Mouse (Mus musculus): Measurements from ENCODE around the gene Efcab8.

The Efcab8 gene

DNA sequence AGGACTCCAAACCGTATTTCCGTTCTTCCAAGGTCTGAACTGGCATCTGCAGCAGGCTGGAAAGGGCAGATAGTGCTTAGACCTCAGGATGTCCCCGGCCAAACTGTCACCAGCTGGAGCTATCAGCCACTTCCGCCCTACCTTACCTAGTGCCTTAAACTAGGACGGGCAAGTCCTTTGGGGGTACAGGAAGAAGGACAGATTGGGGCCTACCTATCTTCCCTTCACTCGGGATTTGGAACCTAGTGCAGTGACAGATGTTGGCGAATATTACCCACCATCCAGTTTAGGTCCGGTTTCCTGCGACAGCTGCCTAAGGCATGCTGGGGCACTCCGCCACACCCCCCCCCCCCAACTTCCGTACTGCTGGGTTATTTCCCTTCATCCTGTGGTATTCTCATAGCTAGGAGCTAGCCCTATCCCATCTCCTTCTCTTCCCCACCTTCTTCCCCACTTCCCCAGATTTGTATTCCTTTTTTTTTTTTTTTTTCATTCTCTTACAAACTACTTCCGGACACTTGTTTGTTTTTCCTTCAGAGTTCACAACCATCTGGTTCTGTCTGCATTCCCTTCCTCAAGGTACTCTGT is at the start of gene Efcab8:
TSS of gene Efcab8 (plus strand) at position 538 of the 588 bp plus-strand sequence.
- DNase-seq (ENCODE audit: inconsistent age in 2 of 2, low spot score in 1 of 2): no peak

DNA sequence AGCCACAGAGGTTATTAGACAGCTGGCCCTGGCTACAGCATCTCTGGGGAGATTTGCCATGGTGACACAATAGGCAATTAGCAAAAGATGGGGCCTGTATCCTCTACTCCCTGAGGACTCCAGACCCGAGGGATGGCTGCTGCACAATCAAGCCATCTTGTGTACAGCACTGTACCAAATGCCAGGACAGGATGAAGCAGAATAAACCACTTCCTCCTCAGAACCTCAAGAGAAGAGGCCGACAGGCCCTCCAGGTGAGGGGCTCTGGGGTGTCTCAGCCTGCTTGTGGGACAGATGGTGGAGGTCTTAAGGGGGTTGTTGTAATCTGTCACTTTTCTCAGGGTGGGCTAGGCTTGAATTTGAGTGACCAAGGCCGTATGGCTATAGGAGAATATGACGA is 45.7 kb upstream of the Efcab8 start:
- DNase-seq (ENCODE audit: inconsistent age in 2 of 2, low spot score in 1 of 2): no peak

DNA sequence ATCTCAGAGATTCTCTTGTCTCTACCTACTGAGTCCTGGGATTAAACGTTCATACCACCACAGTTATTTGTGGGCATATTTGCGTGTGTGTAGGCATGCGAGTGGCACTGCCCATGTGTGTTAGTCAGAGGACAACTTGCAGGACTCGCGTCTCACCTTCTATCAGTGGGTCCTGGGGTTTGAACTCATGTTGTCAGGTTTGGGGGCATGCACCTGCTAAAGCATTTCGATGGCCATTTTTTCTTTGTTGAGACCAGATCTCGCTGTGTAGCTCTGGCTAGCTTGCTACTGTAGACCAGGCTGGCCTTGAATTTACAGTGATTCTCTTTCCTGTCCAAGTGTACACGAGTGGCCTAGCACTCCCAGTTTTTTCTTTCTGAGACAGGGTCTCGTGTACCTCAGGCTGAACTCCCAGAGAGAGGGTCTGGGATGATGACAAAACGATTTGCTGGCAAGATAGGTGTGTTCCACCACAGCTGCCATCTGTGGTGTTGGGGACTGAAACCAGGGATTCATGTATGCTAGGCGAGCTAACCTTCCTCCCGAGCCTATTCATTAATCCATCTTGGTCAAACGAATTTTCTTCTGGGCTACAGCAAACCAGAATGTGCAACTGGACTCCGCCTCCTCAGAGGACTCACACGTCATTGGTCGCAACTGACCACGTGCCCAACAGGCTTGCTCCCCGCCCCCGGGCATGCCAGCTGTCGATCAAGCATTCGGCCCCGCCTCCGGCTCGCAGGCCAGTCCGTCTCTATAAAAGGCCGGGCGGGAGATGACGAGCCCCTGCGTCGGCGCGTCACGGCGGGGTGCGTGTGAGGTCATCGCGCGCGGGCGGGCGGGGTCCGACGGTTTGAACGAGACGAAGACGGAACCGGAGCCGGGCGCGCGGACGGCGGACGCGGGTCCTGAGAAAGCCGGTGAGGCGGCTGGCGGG is 39.0 kb upstream of the Efcab8 start, which contains the start of gene Mapre1:
TSS of gene Mapre1 (plus strand) at position 775 of the 937 bp plus-strand sequence.
- peak; percentile 100 for DNase-seq (ENCODE audit: inconsistent age in 2 of 2, low spot score in 1 of 2)

DNA sequence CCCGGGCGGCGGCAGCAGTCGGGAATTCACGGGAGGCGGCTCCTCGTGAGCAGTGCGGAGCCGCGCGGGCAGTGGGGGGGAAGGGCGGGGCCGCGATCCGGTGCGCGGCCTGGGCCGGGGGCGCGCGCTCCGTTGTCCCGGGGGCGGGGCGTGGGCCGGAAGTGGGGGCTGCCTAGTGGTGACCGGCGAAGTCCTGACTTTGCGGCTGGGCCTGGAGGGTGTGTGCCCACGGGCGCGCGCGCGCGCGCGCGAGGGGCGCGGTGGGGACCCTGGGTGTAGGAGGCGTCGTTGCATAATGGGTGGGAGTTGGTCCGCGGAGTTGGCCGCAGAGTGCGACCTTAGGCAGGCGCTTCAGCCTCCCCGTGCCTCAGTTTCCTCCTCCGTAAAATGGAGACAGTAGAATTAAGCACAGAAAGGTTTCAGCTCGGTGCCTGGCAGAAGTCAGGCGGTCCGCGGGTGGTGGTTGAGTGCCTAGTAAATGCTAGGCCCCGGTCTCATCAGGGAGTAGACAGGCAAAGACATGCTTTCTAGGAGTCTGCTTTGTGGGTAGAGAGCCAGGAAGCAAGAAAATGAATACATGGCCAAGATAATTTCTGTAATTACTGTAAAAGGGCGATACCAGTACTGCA is 38.2 kb upstream of the Efcab8 start:
- DNase-seq (ENCODE audit: inconsistent age in 2 of 2, low spot score in 1 of 2): no peak

DNA sequence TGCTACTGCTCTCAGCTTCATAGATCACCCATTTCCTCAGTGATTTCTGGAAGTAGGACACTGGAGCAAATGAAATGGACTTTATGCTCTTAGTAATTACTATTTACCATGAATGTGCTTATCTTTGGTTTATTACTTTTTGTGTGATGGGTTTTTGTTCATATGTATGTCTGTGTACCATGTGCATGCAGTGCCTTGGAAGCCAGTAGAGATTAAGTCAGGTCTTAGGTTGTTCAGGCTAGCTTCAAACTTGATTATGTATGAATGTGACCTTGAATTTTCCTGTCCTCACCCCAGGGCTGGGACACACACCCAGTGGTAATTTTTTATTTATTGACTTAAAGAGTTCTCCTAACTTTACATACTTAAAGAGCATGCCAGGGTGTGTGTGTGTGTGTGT is 31.7 kb upstream of the Efcab8 start:
- no peak for DNase-seq (ENCODE audit: inconsistent age in 2 of 2, low spot score in 1 of 2)

DNA sequence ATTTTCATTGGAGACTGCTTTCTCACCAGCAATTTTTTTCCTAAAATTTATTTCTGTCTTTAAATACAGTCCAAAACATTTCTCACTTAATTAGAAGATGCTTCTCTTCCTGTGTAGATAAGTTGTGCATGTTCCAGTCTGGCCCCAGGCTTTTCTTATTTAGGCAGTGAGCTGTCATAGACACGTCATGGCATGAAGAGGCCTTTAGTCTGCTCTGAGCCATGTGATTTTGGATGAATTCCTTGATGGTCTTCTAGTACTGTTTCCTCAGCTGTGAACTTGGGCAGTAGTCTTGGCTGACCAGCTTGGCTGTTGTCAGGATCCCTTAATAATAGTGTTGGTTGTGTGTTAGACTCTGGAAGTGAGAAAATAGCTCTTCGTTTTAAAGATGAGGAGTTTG is 29.4 kb upstream of the Efcab8 start:
- DNase-seq (ENCODE audit: inconsistent age in 2 of 2, low spot score in 1 of 2): peak in 1 of 2 experiments; percentile 38

DNA sequence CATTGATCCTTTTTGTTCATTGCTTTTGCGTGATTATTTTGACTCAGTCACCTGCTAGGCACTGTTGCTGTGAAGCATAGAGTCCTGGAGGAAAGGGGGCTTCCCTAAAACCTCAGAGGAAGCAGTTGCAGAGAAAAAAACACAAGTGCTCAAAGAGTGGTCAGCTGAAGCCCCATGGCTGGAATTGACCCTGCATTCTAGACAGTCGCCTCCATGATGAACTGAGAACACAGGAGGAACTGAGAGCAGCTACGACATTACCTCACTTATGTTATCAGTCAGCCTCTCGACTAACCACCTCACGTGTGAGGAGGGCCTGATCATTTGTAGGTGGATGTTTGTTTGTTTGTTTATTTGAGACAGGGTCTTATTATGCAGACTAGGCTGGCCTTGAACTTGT is 17.6 kb upstream of the Efcab8 start:
- DNase-seq (ENCODE audit: inconsistent age in 2 of 2, low spot score in 1 of 2): no peak

DNA sequence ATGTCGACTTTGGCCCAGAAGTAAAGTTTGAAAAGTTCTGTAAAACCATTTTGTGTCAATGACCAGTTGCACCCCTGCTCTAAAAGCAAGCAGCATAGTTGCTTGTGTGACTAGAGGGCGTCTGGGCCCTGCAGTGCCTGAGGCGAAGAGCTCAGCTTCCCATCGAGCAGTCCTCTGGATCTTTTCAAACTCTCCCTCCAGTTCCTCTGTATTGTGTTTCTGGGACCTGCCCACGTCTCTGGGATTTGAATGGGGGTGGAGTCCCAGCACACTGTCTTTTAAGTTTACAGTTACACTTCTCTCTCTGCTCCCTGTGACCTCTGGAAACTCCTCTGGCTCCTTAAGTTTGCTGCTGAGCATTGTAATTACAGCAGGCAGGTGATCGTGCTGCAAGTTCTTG is 12.2 kb upstream of the Efcab8 start:
- no peak for DNase-seq (ENCODE audit: inconsistent age in 2 of 2, low spot score in 1 of 2)

DNA sequence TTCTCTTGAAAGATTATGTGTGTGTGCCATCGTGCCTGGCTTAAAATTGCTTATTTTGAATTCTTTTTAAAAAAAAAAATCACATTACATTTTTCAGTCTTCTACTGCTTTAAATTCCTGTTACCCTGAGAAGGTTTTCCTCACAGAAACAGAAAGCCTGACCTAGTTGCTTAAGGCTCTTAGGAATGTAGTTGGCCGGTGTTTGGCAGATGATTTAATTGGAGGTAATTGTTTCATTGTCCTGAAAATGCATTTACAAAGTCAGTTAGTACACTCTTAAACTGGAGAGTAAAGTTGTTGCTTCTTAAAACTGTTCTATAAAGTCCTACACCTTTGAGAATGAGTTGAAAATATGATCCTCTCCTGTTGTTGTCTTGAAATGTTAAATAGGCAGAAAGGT is 10.8 kb upstream of the Efcab8 start:
- DNase-seq (ENCODE audit: inconsistent age in 2 of 2, low spot score in 1 of 2): no peak

DNA sequence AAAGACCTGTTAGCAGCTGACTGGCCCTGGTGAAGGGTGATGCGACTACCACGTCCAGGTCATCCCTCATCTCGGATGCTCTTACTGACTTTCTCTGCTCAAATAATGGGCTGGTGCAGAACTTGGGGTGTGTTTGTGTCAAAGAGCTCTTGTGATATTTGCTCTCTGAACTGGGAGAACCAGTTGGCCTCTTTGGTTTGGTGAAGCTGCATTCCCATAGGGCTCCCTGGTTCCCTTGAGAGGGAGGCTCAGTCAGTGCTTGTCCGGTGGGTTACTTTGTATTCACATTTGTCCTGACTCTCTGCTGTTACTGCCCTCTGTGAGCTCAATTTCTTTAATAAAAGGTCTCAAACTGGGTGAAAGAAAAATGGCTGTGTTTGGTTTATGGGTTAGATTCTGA is 6.8 kb upstream of the Efcab8 start:
- no peak for DNase-seq (ENCODE audit: inconsistent age in 2 of 2, low spot score in 1 of 2)

DNA sequence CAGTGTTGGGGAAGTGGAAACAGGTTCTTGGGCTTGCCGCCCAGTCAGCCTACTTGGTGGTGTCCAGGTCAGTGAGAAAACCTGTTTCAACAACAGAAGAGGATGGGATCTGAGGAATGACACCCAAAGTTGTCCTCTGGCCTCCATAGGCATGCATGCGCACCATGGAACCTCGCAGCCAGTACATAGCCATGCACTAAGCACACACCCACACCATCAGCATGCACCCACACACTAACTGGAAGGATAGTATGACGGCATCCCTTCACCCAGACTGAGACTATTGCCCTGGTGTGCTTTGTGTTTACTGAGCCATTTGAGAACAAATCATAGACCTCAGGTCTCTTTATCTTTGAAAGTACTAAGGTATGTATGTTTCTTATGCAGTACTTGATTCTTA is 4.3 kb upstream of the Efcab8 start:
- no peak for DNase-seq (ENCODE audit: inconsistent age in 2 of 2, low spot score in 1 of 2)

DNA sequence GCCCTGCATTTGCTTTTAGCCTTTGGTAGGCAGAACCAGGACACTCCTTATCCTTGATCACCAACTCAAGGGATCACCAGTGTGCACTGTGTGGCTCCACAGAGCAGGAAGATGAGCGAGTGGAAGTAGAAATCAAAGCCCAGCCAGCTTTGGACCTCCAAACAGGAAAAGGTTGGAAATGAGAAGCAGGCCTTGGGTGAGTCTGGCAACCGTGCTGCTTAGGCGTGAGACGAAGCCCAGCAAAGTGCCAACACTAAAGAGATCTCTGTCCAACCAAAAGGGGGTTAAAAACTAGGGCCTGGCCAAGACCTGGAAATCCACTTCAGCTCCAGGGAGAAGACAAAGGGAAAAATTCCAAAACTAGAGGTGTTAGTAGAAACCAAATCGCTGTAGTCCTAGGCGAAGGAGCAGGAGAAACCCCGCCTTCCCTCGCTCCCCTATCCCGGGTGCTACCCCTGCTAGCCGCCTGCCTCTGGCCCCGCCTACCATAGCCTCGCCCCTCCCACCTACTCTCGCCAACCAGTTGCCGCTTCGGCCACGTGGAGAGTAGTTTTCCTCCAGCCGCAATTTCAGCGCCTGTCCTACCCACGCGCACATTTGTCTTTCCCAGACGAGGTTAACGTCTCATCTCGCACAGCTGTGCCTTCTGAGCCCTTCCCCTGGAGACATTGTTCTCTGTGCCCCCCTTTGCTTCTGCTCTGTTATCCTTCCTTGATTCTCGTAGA is 931 bp upstream of the Efcab8 start:
- DNase-seq (ENCODE audit: inconsistent age in 2 of 2, low spot score in 1 of 2): peak; percentile 88 to 95

DNA sequence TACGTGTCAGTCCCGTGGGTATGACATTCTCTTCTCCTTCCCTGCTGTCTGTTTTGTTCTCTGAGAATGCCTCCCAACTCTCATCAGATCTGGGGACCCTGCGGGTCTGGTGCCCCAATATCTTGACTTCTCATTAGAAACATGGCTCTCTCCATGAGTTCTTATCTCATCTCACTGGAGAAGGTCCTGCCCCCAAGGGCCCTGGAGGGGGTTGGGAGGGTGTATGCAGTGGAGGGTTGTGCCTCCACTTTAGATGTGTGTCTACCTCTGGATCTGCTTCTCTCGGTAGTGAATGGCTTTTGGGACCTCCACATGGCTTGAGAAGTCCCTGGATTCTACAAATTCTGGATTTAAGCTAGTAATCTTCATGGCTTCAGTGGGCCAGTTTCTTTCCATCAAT is 1.4 kb downstream of the Efcab8 start:
- DNase-seq (ENCODE audit: inconsistent age in 2 of 2, low spot score in 1 of 2): no peak

DNA sequence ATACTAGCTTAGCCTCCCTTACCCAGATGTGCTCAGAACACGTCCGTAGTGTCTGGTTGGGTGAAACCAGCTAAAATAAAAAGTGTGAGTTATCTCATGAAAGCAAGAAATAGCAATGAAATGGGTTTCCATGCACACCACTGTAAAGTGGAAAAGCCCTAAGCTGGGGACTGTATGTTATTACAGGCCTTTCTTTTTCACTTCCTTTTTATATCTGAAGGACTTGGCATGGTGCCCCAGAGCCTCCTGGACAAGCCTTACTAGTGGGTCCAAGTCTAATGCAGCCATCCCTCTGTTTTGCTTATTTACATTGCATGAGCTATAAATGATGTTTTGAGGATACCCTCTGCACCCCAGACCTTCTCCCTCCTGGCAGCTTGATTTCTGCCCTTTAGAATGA is 4.9 kb downstream of the Efcab8 start:
- DNase-seq (ENCODE audit: inconsistent age in 2 of 2, low spot score in 1 of 2): no peak

DNA sequence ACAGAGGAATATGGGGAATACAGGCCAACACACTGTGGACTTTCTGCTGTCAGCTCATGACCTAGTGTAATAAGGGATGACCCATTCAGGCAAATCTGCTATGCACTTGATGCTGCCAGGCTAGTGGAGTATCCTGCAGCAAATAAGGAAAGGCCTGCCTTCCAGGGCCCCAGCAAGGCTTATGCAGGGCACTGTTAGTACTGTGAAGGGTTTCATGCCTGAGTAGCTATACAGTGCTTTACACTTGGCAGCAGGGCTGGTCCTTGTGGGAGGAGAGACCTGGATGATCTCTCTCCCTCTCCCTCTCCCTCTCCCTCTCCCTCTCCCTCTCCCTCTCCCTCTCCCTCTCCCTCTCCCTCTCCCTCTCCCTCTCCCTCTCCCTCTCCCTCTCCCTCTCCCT is 13.6 kb downstream of the Efcab8 start:
- no peak for DNase-seq (ENCODE audit: inconsistent age in 2 of 2, low spot score in 1 of 2)

DNA sequence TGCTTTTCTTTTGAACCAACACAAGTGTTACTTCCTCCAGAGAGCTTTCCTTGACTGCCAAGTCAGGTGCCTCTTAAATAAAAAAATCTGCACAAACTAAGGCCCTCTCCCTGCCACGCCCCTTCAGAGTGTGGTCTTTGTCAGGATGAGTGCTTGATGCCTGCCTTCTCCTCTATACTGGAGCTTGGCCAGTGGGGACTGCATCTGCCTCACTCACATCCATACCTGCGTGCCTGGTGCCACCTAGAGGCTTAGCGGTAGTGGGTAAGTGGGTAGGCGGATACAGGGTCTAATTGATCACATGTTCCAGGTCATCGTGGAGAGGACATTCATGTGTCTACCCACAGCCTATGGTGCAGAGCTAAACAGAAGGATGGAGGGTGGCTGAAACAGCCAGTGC is 15.4 kb downstream of the Efcab8 start:
- no peak for DNase-seq (ENCODE audit: inconsistent age in 2 of 2, low spot score in 1 of 2)

DNA sequence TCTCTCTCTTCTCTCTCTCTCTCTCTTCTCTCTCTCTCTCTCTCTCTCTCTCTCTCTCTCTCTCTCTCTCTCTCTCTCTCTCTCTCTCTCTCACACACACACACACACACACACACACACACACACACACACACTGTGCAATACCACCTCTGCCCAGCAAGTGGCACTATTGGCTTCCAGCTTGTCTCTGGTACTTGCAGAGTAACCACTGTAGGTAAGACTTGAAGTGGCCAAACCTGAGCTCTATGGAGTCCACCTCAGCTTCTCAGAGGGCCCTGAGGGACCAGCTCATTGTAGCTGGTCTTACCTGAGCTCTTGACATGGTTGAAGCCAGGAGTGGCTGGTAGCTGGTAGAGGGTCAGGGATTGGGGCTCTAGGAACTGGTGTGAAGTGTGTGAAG is 27.7 kb downstream of the Efcab8 start:
- peak; percentile 64 to 91 for DNase-seq (ENCODE audit: inconsistent age in 2 of 2, low spot score in 1 of 2)

DNA sequence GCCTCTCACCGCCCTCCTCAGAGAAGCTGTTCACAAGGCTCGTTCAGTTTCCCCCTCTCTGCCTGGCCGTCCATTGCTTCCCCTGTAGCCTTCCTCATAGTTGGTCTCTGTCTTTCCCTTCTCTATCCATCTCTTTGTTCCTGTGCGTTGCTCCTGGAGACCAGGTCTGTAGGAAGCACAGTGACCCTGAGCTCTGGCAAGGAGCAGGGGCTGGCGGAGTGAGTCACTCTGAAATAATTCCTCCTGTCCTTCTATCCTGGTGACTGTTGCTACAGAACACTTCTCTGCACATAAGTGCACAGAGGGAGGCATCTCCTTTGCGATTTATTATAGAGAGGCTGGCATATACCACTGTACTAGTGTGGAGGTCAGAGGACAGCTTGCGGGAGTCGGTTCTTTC is 28.4 kb downstream of the Efcab8 start:
- peak; percentile 74 to 88 for DNase-seq (ENCODE audit: inconsistent age in 2 of 2, low spot score in 1 of 2)

DNA sequence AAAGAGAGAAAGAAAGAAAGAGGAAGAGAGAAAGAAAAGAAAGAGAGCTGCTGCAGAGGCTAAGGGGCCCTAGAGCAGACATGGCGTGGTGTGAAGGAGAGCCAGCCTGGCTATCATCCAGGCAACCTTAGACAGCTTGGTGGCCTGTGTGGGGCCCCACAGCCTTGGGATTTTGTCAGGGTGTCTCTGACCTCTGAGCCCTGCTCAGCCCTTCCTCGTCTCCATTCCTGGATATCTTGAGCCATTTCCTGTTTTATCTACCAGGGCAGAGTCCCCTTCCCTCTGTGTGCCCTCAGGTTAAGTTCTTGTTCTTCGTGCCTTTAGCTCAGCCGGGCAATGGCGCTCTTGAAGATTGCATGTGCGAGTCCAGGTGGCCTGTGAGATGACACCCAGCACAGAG is 29.1 kb downstream of the Efcab8 start:
- peak in 1 of 2 experiments; percentile 49 for DNase-seq (ENCODE audit: inconsistent age in 2 of 2, low spot score in 1 of 2)

DNA sequence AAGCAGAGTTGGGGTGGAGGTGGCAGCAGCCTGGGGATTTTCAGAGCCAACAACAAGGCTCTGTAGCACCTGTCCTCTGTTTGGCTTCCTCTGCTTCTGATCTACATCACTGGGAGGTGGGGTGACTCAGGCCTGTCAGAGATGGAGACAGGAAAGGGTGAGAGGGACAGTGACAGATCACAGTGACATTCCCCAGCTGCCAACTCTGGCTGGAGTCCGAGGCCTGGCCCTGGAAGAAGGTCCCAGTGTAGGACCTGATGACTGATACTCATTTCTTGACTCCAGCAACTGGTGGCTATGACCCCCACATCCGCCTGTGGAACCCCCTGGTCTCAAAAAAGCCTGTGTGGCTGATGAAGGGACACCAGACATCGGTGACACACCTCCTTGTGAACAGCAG is 30.2 kb downstream of the Efcab8 start:
- peak; percentile 69 to 92 for DNase-seq (ENCODE audit: inconsistent age in 2 of 2, low spot score in 1 of 2)

DNA sequence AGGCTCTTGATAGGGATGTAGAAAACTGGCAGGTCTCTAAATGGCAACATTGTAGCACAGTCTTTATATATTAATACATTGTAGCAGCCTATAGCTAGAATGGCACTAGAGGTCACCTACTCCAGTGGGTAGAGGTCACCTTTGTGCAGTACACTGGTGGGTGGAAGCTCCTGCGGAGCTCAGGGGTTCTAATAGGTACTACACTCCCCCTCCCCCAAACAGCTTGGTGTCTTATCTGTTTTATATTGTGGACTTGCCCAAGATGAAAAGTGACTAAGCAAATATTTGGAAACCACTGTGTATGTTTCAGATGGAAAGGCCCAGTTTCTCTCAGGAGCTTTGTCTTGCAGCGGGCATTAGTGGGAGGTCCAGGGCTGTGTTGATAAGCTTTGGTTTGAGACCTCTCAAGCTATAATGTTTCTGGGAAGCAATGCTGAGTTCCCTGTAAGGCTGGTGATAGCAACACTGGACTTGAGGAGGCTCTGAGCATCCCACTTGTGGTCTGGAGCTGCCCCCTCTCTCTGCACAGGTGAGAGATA is 42.3 kb downstream of the Efcab8 start:
- no peak for DNase-seq (ENCODE audit: inconsistent age in 2 of 2, low spot score in 1 of 2)

Measured in adrenal gland, adult (tissue).